Mouse (Mus musculus) gastrocnemius, adult 18-20 months (tissue): ENCODE measurements at regions not wholly inside any gene's neighbourhood (a gene's known extent, or its start where the extent isn't known, plus 50 kb on each side); places are given as distances from the start of the nearest gene placed in this dataset.
A peak's percentile ranks its signal among the peaks of the same experiment; 100 is the strongest.

ENCODE experiments used
- microRNA-seq: library from miRNA; unstranded; fragments of <30 nt; microRNA quantifications from one replicate; pipeline ENCODE4 v1.2.0, GENCODE M21; 2021

Small RNA genes lying in the stretch of these regions (microRNA-seq; reads per million reads assigned to microRNA genes)
- gene Mir29a = 25,758 reads per million, percentile 97 among the genes with 10 or more reads in this experiment
- 79.1 reads per million, percentile 56 among the genes with 10 or more reads in this experiment for gene Mir29b-1
